Comparison of ENCODE assay signal across 12 mouse cellular contexts in the genomic region with DNA sequence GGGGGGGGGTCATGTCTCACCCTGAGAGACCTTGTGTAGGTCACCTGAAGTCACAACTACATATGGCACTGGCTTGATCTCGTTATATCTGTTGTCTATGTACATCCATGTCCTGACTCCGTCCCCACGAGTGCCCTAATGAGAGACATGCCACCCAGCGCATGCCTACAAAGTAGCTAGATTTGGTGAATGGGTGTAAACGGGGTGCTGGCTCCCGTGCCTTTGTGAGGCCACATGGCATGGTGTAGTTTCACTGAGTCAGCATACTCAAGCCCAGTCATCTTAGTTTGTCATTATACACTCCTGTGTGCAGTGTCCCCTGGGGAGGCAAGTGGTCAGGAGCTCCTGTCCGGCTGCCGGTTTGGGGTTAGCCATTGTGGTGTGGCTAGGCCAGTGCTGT. TPM values are rescaled to one million over a fixed set of nuclear protein-coding genes. Genes with fewer than 3 reads are reported as not detected.
DNase-seq lines count a peak whose midpoint lies in the region; ATAC-seq and TF ChIP-seq lines count a peak whose summit lies in the region.
"Had no signal": no experiment of that assay in that cellular context is flagged by ENCODE, and none has a peak within 500 bp of the region (broad histone marks: within the 10 kb centered on the region; RNA-seq: fewer than 3 reads in every experiment).

No protein-coding gene starts in this region.

- no peak for ATAC-seq in heart, embryonic 13.5 days (ENCODE audit: extremely low read depth, insufficient number of reproducible peaks, low FRiP score, low TSS enrichment)

- H3K36me3 ChIP-seq in heart, embryonic 13.5 days = peaks cover 56% of the 10 kb centered on the region
- H3K36me3 ChIP-seq in testis, adult 2 months (ENCODE audit: control insufficient read depth, insufficient read depth, low read length) = no peaks in the 10 kb centered on the region; the same call in 1 of the 2 replicates
- peaks cover 57% of the 10 kb centered on the region for H3K36me3 ChIP-seq in limb, embryonic 10.5 days

- 0 out of 2 replicates have a peak, but pooled peaks have one; percentile 1 for TF ChIP-seq CTCF in testis, adult 2 months (IDR thresholded peaks at IDR 0.05; ENCODE audit: control insufficient read depth, insufficient read depth, insufficient replicate concordance, low read depth, low read length)

- H3K27me3 ChIP-seq in heart, embryonic 13.5 days (replicated peaks) = no peaks in the 10 kb centered on the region
- H3K27me3 ChIP-seq in testis, adult 2 months (ENCODE audit: control insufficient read depth, insufficient read depth, low read length) = no peaks in the 10 kb centered on the region
- H3K27me3 ChIP-seq in limb, embryonic 10.5 days (ENCODE audit: low read depth, poor library complexity, severe bottlenecking) = no peaks in the 10 kb centered on the region

- 85% methylated on average over 8 of the region's 8 CpGs for WGBS in heart, embryonic 13.5 days
- 88% methylated on average over 8 of the region's 8 CpGs for whole genome bisulfite sequencing in limb, embryonic 10.5 days

- peaks cover 40% of the 10 kb centered on the region for H3K4me1 ChIP-seq in heart, embryonic 13.5 days
- H3K4me1 ChIP-seq in testis, adult 2 months (ENCODE audit: control insufficient read depth, insufficient read depth, low read length) = peaks cover 4% of the 10 kb centered on the region
- H3K4me1 ChIP-seq in limb, embryonic 10.5 days = peaks cover 29% of the 10 kb centered on the region

- H3K27ac ChIP-seq in heart, embryonic 13.5 days (replicated peaks) = no peak overlapping the region
- no peak overlapping the region for H3K27ac ChIP-seq in testis, adult 2 months (ENCODE audit: control insufficient read depth, insufficient read depth, low read depth, low read length)
- H3K27ac ChIP-seq in limb, embryonic 10.5 days = 0 out of 2 replicates have a peak overlapping the region, but pooled peaks have one; percentile 4

- no peak for TF ChIP-seq POLR2A in testis, adult 2 months (IDR thresholded peaks at IDR 0.05; ENCODE audit: control insufficient read depth, low read depth, low read length)

- peak overlapping the region; percentile 100 for H3K9ac ChIP-seq in heart, embryonic 13.5 days

- intact Hi-C loops in heart, postnatal 36 days (cut with DNase I) = no loop called here
- intact Hi-C loops in gastrocnemius, postnatal 14 days (cut with DNase I; ENCODE audit: low total_unique reads) = no loop called here

- H3K4me3 ChIP-seq in heart, embryonic 13.5 days = peak overlapping the region; percentile 88; the same call in 1 of the 2 replicates
- no peak overlapping the region for H3K4me3 ChIP-seq in testis, adult 2 months (ENCODE audit: control insufficient read depth, low read depth, low read length)
- peak overlapping the region; percentile 96 for H3K4me3 ChIP-seq in limb, embryonic 10.5 days

- no peaks in the 10 kb centered on the region for H3K9me3 ChIP-seq in heart, embryonic 13.5 days
- no peaks in the 10 kb centered on the region for H3K9me3 ChIP-seq in limb, embryonic 10.5 days (replicated peaks)

- DNase-seq in heart, postnatal 36 days = no peak
- no peak for DNase-seq in testis, postnatal 10 days (ENCODE audit: low spot score)
- DNase-seq in limb, embryonic 10.5 days (ENCODE audit: low spot score) = no peak
- DNase-seq in gastrocnemius, postnatal 14 days = no peak
- no peak for DNase-seq in urinary bladder, postnatal 25 days (ENCODE audit: low spot score)
- no peak for DNase-seq in spleen, postnatal 4 days (ENCODE audit: low spot score in 2 of 2)
- DNase-seq: kidney, adult 8-10 months had no signal

- peak overlapping the region; percentile 91; the same call in 1 of the 2 replicates for H3K4me2 ChIP-seq in heart, embryonic 13.5 days

RNA-seq across cellular contexts. Expression of a gene that starts 2.1 kb away (rescaled TPM):
- 81.5 and 87.5 TPM in 2 replicates for polyA plus RNA-seq in heart, embryonic 13.5 days (2015; fragmentation: Nextera tagmentation; extraction: Ambion mirVana)
- total RNA-seq in heart, postnatal 36 days (2021) = 10 to 100 TPM; 32.3 to 35.0 TPM
- 42.0 and 44.9 TPM in 2 replicates for polyA plus RNA-seq in testis, adult 2 months (2012; rRNA removed)
- 183 and 197 TPM in 2 replicates for polyA plus RNA-seq in limb, embryonic 10.5 days (2016; fragmentation: Nextera tagmentation; extraction: Ambion mirVana)
- 10 to 100 TPM; 38.3 to 39.1 TPM for total RNA-seq in gastrocnemius, postnatal 14 days (2021)

RNA-seq across cellular contexts. Expression of a gene that starts 52.7 kb away (rescaled TPM):
- 32.2 and 36.0 TPM in 2 replicates for polyA plus RNA-seq in heart, embryonic 13.5 days (2015; fragmentation: Nextera tagmentation; extraction: Ambion mirVana)
- 10 to 100 TPM; 29.4 to 29.7 TPM for total RNA-seq in heart, postnatal 36 days (2021)
- 11.5 and 14.2 TPM in 2 replicates for polyA plus RNA-seq in testis, adult 2 months (2012; rRNA removed)
- 32.1 and 37.5 TPM in 2 replicates for polyA plus RNA-seq in limb, embryonic 10.5 days (2016; fragmentation: Nextera tagmentation; extraction: Ambion mirVana)
- total RNA-seq in gastrocnemius, postnatal 14 days (2021) = 10 to 100 TPM; 12.7 to 13.3 TPM

RNA-seq across cellular contexts. Expression of a gene that starts 52.7 kb away (rescaled TPM):
- polyA plus RNA-seq in heart, embryonic 13.5 days (2015; fragmentation: Nextera tagmentation; extraction: Ambion mirVana) = 24.6 and 26.7 TPM in 2 replicates
- total RNA-seq in heart, postnatal 36 days (2021) = 10 to 100 TPM; 49.1 to 58.1 TPM
- 5.4 and 5.6 TPM in 2 replicates for polyA plus RNA-seq in testis, adult 2 months (2012; rRNA removed)
- 19.9 and 23.3 TPM in 2 replicates for polyA plus RNA-seq in limb, embryonic 10.5 days (2016; fragmentation: Nextera tagmentation; extraction: Ambion mirVana)
- 10 to 100 TPM; 45.6 to 46.1 TPM for total RNA-seq in gastrocnemius, postnatal 14 days (2021)

RNA-seq across cellular contexts. Expression of a gene that starts 56.0 kb away (rescaled TPM):
- polyA plus RNA-seq in heart, embryonic 13.5 days (2015; fragmentation: Nextera tagmentation; extraction: Ambion mirVana) = 0.13 TPM in 1 of 2 replicates, not detected in the other
- total RNA-seq in heart, postnatal 36 days (2021) = not detected
- polyA plus RNA-seq in testis, adult 2 months (2012; rRNA removed) = 0.10 TPM in 1 of 2 replicates, not detected in the other
- not detected in 2 replicates for polyA plus RNA-seq in limb, embryonic 10.5 days (2016; fragmentation: Nextera tagmentation; extraction: Ambion mirVana)
- not detected for total RNA-seq in gastrocnemius, postnatal 14 days (2021)
- total RNA-seq: left cerebral cortex, postnatal 10 days had no signal
- polyA plus RNA-seq: brain, embryonic 14.5 days; neural tube, embryonic 14.5 days had no signal
